Mouse (Mus musculus) testis, adult 2 months (tissue): ENCODE data around the gene Mgll.

ENCODE experiments used
- CTCF ChIP-seq: fragments of 200-500 bp; IDR thresholded peaks from 2 replicates; pipeline ENCODE4 v1.5.1; 2012; ENCODE audit warnings: low read depth, mild to moderate bottlenecking, inconsistent platforms, low read length, moderate library complexity; ENCODE audit not compliant: control insufficient read depth, insufficient read depth, insufficient replicate concordance
- POLR2A ChIP-seq: fragments of 200-500 bp; IDR thresholded peaks from 2 replicates; pipeline ENCODE4 v1.6.1; 2012; ENCODE audit warnings: low read depth, mild to moderate bottlenecking, inconsistent platforms, low read length, moderate library complexity; ENCODE audit not compliant: control insufficient read depth

DNA sequence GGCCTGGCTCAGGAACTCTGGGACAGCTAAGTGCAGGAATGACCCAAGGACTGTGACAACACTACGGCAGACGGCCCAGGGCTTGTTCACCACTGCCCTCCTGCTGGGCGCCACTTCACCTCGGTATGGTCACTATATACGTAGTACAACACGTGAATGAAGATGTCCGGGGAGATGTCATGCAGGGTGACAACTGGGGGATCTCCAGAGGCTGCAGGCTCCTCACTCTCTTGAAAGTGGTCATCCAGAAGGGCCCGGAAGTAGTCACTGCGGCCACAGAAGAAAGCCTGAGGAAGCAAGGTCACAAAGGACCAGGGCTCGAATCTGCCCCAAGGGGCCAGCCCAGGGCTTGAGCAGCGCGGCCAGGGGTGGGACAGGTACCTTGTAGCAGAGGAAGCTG is 113.8 kb downstream of the Mgll start:
- no peak for TF ChIP-seq CTCF
- no peak for TF ChIP-seq POLR2A
